Mouse (Mus musculus) hindbrain, embryonic 11.5 days (tissue): ENCODE measurements around the gene Fyn. TPM values are rescaled to one million over a fixed set of nuclear protein-coding genes. Genes with fewer than 3 reads are reported as not detected.

Experiments
- ATAC-seq: fragments of 200-750 bp; cut with Nextera tagmentation; 2 replicates; pipeline ENCODE4 v1.8.0; 2017; ENCODE audit warnings: mild to moderate bottlenecking, moderate TSS enrichment, moderate library complexity; ENCODE audit not compliant: low FRiP score
- DNase-seq: peaks from one replicate; pipeline ENCODE4 v3.0.0-alpha.2; 2015; ENCODE audit warnings: low spot score
- H3K27ac ChIP-seq: fragments of 300-500 bp; sonication (generic); 2 replicates; pipeline ENCODE4 v1.5.1; 2014; ENCODE audit warnings: mild to moderate bottlenecking, low read depth, low read length
- H3K27me3 ChIP-seq: fragments of 300-500 bp; sonication (generic); 2 replicates; pipeline ENCODE4 v1.6.1; 2014; ENCODE audit warnings: mild to moderate bottlenecking, low read length, moderate library complexity, mixed read lengths; ENCODE audit not compliant: control insufficient read depth, insufficient read depth
- H3K36me3 ChIP-seq: fragments of 300-500 bp; sonication (generic); 2 replicates; pipeline ENCODE4 v1.6.1; 2014; ENCODE audit warnings: mild to moderate bottlenecking, low read length, moderate library complexity, mixed read lengths; ENCODE audit not compliant: control insufficient read depth, insufficient read depth
- H3K4me1 ChIP-seq: fragments of 300-500 bp; sonication (generic); replicated peaks from 2 replicates; pipeline ENCODE4 v1.6.1; 2014; ENCODE audit warnings: low read length, mixed read lengths; ENCODE audit not compliant: control insufficient read depth, insufficient read depth
- H3K4me2 ChIP-seq: fragments of 300-500 bp; sonication (generic); replicated peaks from 2 replicates; pipeline ENCODE4 v1.6.1; 2014; ENCODE audit warnings: mild to moderate bottlenecking, low read depth, low read length
- H3K4me3 ChIP-seq: fragments of 300-500 bp; sonication (generic); 2 replicates; pipeline ENCODE4 v1.5.1; 2014; ENCODE audit warnings: low read depth, low read length
- H3K9ac ChIP-seq: fragments of 300-500 bp; sonication (generic); 2 replicates; pipeline ENCODE4 v1.6.1; 2014; ENCODE audit warnings: low read depth, low read length
- H3K9me3 ChIP-seq: fragments of 300-500 bp; sonication (generic); 2 replicates; pipeline ENCODE4 v1.6.1; 2016; ENCODE audit warnings: low read length; ENCODE audit not compliant: control insufficient read depth
- WGBS: fragments of 180-500 bp; shearing (Covaris S2); extraction: QIAGEN DNeasy Blood & Tissue Kit; methylation state at CpG from one replicate; pipeline ENCODE4 v1.1.7; 2014; 5-methylcytosine and 5-hydroxymethylcytosine counted together
- polyA plus RNA-seq: library from polyadenylated mRNA; unstranded; fragments of >200 nt; fragmentation: Nextera tagmentation; extraction: Ambion mirVana; gene quantifications from 2 replicates; pipeline ENCODE4 v1.2.1, GENCODE M21; 2014

Fyn gene
- polyA plus RNA-seq, 1 experiment from 2014 or later, result 51.1 TPM

DNA sequence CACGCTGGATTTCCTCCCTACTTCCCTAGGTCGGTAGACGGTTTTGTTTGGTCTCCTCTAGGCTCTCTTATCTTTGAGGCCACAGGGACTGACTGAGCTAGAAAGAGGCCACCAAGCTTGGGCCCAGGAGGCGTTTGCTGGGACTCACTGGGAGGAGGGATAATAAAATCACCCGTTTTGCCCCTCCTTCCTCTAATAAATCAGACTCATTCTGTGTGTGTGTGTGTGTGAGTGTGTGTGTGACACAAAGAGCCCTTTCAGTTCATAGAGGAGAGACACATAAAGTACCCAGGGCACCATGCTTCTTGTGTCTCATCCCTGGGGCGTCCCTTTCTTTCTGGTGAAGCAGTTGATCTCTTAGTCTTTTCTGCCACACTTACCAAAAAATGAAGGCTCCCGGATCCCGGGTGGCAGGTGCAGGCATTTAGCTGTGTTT lies 2.1 kb downstream of the Fyn start:
- no peaks in the 10 kb centered on the region for H3K36me3 ChIP-seq
- H3K4me3 ChIP-seq, result peak overlapping the region; percentile 89
- H3K9me3 ChIP-seq, result no peaks in the 10 kb centered on the region
- H3K9ac ChIP-seq, result peak overlapping the region; percentile 86
- H3K4me1 ChIP-seq, result no peaks in the 10 kb centered on the region
- ATAC-seq (peak; percentile 25), DNase-seq (peak; percentile 67)
- no peaks in the 10 kb centered on the region for H3K27me3 ChIP-seq
- H3K27ac ChIP-seq, result peak overlapping the region; percentile 95
- 6% methylated on average over 8 of the region's 8 CpGs for WGBS
- H3K4me2 ChIP-seq, result peak overlapping the region; percentile 66

DNA sequence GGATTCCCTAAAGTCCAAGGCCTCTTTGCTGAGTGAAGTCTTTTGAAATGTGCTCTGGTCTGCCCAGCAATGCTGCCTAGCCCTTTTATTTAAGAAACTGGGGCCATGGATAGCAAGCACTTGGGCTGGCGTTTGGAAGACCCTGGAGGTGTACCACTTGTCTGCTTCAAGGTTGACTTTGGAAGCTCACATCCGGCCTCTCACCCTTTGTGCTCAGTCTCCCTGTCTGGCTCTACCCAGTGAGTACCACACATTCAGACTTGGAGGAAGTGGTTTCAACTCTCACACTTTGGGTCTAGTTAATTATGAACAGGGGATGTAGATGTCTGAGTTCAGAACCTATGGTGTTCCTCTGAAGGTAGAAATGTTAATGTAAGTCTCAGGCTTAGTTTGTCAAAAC lies 2.8 kb downstream of the Fyn start:
- H3K27ac ChIP-seq, result no peak overlapping the region
- peak overlapping the region; percentile 66 for H3K4me2 ChIP-seq
- no peaks in the 10 kb centered on the region for H3K36me3 ChIP-seq
- peak overlapping the region; percentile 89 for H3K4me3 ChIP-seq
- DNase-seq (peak; percentile 28), ATAC-seq (no peak)
- peak overlapping the region; percentile 86 for H3K9ac ChIP-seq
- H3K4me1 ChIP-seq, result no peaks in the 10 kb centered on the region
- H3K27me3 ChIP-seq, result no peaks in the 10 kb centered on the region
- 46% methylated on average over 2 of the region's 2 CpGs for WGBS
- H3K9me3 ChIP-seq, result no peaks in the 10 kb centered on the region

DNA sequence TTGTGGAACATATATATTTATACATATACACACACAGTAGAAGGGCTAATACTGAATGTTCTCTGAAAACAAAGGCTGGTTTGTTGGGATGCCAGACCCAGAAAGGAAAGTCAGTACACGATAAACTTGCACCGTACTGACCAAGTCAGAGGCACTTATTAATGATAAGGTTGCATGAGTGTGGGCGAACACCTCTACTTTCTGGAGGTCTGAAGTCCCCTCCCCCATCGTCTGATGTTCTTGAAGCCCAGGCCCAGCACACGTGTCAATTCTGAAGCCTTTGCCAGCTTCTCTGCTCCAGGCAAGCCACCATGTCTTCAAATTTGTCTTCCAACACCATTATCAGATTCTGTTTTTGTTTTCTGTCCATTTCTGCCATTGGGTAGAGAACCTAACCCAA lies 3.3 kb downstream of the Fyn start:
- Histone ChIP-seq H3K27ac (no peak overlapping the region), H3K4me1 (no peaks in the 10 kb centered on the region), H3K4me3 (no peak overlapping the region), H3K9me3 (no peaks in the 10 kb centered on the region), H3K36me3 (no peaks in the 10 kb centered on the region), H3K27me3 (no peaks in the 10 kb centered on the region), H3K4me2 (peak overlapping the region; percentile 12), H3K9ac (no peak overlapping the region)
- ATAC-seq (no peak), DNase-seq (no peak)
- 80% methylated on average over 5 of the region's 5 CpGs for WGBS

DNA sequence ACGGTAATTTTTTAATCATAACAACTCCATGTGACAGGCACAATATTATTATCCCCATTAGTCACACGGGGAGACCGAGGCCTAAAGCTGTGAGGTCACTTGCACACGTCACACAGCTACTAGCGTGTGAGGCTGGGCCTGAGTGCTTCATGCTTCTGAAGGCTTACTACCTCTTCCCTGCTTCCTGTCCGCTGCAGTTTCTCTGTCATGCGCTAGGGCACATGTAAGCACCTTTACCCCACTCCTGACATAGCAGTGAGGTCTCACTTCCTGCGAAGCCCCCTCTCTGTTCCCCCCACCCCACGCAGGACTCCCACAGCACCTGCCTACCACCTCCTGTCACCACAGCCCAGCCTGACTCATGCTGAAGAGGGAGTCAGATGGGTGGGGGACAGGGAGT lies 8.0 kb downstream of the Fyn start:
- H3K4me1 ChIP-seq, result peaks cover 3% of the 10 kb centered on the region; the same call in 1 of the 2 replicates
- no peaks in the 10 kb centered on the region for H3K36me3 ChIP-seq
- H3K4me2 ChIP-seq, result no peak overlapping the region
- no peak overlapping the region for H3K27ac ChIP-seq
- H3K4me3 ChIP-seq, result no peak overlapping the region
- ATAC-seq (no peak), DNase-seq (no peak)
- H3K9me3 ChIP-seq, result no peaks in the 10 kb centered on the region
- H3K9ac ChIP-seq, result no peak overlapping the region
- WGBS, result 87% methylated on average over 9 of the region's 9 CpGs
- no peaks in the 10 kb centered on the region for H3K27me3 ChIP-seq

DNA sequence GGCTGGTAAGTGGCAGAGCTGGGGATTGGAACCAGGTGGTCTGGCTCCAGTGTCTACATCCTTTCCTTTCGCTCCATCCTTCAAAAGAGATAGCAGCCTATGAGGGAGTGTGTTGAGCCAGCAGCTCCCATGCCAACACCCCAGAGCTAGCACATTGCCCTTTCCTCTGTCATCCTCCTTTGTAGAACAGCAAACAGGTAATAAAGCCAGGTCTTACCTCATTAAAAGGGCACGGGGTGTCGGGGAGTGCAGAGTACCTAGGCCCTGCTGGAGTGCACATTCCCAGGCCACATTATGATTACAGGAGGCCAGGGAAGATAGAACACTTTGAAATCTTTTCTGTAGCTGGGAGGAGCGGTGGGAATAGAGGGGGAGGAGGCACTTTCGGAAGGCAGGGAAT lies 8.6 kb downstream of the Fyn start:
- no peak for DNase-seq
- H3K27me3 ChIP-seq, result no peaks in the 10 kb centered on the region
- no peak overlapping the region for H3K27ac ChIP-seq
- peaks cover 3% of the 10 kb centered on the region; the same call in 1 of the 2 replicates for H3K4me1 ChIP-seq
- 89% methylated on average over 5 of the region's 5 CpGs for WGBS
- ATAC-seq, result no peak
- H3K9ac ChIP-seq, result no peak overlapping the region
- no peaks in the 10 kb centered on the region for H3K36me3 ChIP-seq
- H3K4me3 ChIP-seq, result no peak overlapping the region
- no peaks in the 10 kb centered on the region for H3K9me3 ChIP-seq
- no peak overlapping the region for H3K4me2 ChIP-seq

DNA sequence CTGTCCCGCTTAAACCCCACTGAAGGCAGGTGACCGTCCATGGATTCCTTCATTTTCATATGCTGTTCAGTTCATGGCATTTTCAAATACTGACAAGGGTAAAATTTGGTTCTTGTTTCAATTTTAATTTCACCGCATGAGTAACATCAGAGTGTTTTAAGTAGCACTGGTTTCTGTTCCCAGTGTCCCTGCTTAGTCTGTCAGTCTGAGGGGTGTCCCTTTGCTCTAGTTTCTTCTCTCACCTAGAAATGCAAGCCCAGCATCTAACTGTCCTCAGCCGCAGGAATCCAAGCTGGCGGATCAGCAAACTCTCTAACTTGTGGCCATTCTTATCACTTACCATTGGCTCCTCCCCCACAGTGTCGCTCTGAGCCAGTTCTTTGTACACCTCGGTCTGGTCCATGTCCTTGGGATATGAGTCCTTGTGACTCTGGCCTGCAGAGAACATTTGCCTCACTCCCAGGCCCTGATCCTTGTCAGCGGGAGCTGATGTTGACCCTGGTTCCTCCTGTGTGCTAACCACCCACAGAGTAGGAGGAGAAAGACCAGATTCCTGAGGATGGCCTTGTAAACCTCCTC lies 9.5 kb downstream of the Fyn start:
- WGBS, result 79% methylated on average over 8 of the region's 8 CpGs
- DNase-seq (no peak), ATAC-seq (no peak)
- H3K9me3 ChIP-seq, result no peaks in the 10 kb centered on the region
- no peaks in the 10 kb centered on the region for H3K36me3 ChIP-seq
- H3K4me3 ChIP-seq, result no peak overlapping the region
- H3K27ac ChIP-seq, result no peak overlapping the region
- peaks cover 3% of the 10 kb centered on the region; the same call in 1 of the 2 replicates for H3K4me1 ChIP-seq
- H3K27me3 ChIP-seq, result no peaks in the 10 kb centered on the region
- no peak overlapping the region for H3K4me2 ChIP-seq
- no peak overlapping the region for H3K9ac ChIP-seq

DNA sequence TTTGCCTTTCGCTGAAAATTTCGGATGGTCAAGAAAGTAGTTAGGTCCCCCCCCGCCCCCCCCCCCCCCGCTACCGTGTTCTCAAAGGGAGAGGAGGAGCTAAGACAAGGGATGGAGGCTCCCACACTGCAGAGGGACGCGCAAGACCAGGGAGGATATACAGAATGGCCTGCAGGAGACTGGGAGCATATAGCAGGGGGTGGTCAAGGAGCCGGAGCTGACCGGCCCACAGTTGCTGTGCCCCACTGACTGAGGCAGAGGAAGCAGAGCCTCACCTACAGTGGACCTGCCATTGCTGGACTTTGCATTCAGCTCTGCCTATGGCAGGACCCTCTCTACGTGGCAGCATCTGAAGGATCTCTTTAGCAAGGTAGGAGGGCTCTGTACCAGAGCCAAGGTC lies 10.6 kb downstream of the Fyn start:
- Histone ChIP-seq H3K4me1 (peaks cover 3% of the 10 kb centered on the region; the same call in 1 of the 2 replicates), H3K27me3 (no peaks in the 10 kb centered on the region), H3K4me3 (no peak overlapping the region), H3K4me2 (no peak overlapping the region), H3K9ac (no peak overlapping the region), H3K36me3 (no peaks in the 10 kb centered on the region), H3K27ac (no peak overlapping the region), H3K9me3 (no peaks in the 10 kb centered on the region)
- no peak for DNase-seq
- 0 out of 2 replicates have a peak, but pooled peaks have one; percentile 51 for ATAC-seq
- 55% methylated on average over 8 of the region's 10 CpGs for WGBS

DNA sequence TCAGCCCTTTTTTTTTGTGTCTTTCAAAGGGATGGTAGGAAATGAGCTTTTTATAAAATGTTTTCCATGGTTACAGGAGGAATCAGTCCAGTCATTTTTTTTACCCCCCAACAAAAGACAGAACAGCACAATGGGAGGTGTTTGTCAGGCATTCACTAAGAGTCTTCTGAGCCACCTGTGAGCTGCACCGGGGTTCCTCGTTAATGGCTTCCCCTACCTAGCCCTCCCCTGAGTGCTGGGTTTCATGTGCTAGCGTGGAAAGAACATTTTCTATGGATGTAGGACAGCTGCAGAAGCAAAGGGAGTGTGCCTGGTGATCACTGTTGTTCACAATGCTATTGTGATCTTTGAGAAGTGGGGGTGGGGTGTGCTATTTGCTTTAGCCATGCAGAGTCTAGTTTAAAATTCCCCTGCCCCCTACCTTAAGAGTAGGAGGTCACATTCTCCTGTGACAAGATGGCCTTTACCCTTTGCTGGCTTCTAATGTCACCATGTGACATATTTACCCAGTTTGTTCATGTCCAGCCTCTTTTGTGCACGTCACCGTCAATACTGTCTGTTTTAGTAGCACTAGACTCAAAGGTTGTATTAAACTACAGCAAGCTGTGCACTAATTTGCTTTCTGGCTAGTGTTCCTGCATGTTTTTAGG lies 11.2 kb downstream of the Fyn start:
- Histone ChIP-seq H3K27ac (0 out of 2 replicates have a peak overlapping the region, but pooled peaks have one; percentile 20), H3K36me3 (no peaks in the 10 kb centered on the region), H3K4me2 (no peak overlapping the region), H3K4me3 (no peak overlapping the region), H3K9me3 (no peaks in the 10 kb centered on the region), H3K4me1 (peaks cover 3% of the 10 kb centered on the region; the same call in 1 of the 2 replicates), H3K9ac (no peak overlapping the region), H3K27me3 (no peaks in the 10 kb centered on the region)
- DNase-seq (no peak), ATAC-seq (no peak)
- WGBS, result 39% methylated on average over 5 of the region's 5 CpGs

DNA sequence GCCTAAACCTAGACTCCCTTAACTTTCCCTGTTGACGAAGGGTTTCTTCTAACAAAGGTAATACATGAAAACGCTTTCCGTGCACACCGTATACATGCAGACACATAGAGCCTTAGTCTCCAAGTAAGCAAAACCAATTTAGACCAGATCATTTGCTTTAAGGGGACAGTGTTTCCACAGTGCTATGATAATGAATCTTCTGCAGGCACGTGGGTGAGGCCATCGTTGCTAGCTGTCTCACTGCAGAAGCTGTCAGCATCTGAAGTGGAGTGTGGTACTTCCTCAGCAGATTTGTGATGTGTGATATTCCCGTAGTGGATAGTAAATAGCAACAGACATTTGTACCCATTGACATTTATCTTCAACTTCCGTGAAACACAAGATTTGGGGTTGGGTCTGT lies 16.6 kb downstream of the Fyn start:
- H3K27me3 ChIP-seq, result no peaks in the 10 kb centered on the region
- 87% methylated on average over 8 of the region's 8 CpGs for WGBS
- H3K4me1 ChIP-seq, result no peaks in the 10 kb centered on the region
- H3K9ac ChIP-seq, result no peak overlapping the region
- DNase-seq (no peak), ATAC-seq (no peak)
- no peaks in the 10 kb centered on the region for H3K36me3 ChIP-seq
- no peak overlapping the region for H3K4me2 ChIP-seq
- H3K27ac ChIP-seq, result no peak overlapping the region
- no peak overlapping the region for H3K4me3 ChIP-seq
- no peaks in the 10 kb centered on the region for H3K9me3 ChIP-seq
